Mouse (Mus musculus) kidney, embryonic 16.5 days (tissue): Measurements from ENCODE around the gene Atp13a5. TPM values are rescaled to one million over a fixed set of nuclear protein-coding genes. Genes with fewer than 3 reads are reported as not detected.

Experiments
- ATAC-seq: fragments of 200-750 bp; cut with Nextera tagmentation; 2 replicates; pipeline ENCODE4 v1.8.0; 2017; ENCODE audit warnings: moderate TSS enrichment; ENCODE audit not compliant: low FRiP score, low TSS enrichment
- H3K27ac ChIP-seq: fragments of 300-500 bp; sonication (generic); 2 replicates; pipeline ENCODE4 v1.5.1; 2014; ENCODE audit warnings: low read length
- H3K27me3 ChIP-seq: fragments of 300-500 bp; sonication (generic); 2 replicates; pipeline ENCODE4 v1.6.1; 2014; ENCODE audit warnings: low read length, control low read depth, mixed read lengths; ENCODE audit not compliant: insufficient read depth
- H3K36me3 ChIP-seq: fragments of 300-500 bp; sonication (generic); 2 replicates; pipeline ENCODE4 v1.6.1; 2014; ENCODE audit warnings: low read length, control low read depth, mixed read lengths; ENCODE audit not compliant: insufficient read depth
- H3K4me1 ChIP-seq: fragments of 300-500 bp; sonication (generic); 2 replicates; pipeline ENCODE4 v1.6.1; 2014; ENCODE audit warnings: low read length, control low read depth, mixed read lengths; ENCODE audit not compliant: insufficient read depth
- H3K4me2 ChIP-seq: fragments of 300-500 bp; sonication (generic); replicated peaks from 2 replicates; pipeline ENCODE4 v1.6.1; 2014; ENCODE audit warnings: low read depth, low read length
- H3K4me3 ChIP-seq: fragments of 300-500 bp; sonication (generic); 2 replicates; pipeline ENCODE4 v1.5.1; 2014; ENCODE audit warnings: mild to moderate bottlenecking, low read length
- H3K9ac ChIP-seq: fragments of 300-500 bp; sonication (generic); replicated peaks from 2 replicates; pipeline ENCODE4 v1.6.1; 2014; ENCODE audit warnings: low read length
- H3K9me3 ChIP-seq: fragments of 300-500 bp; sonication (generic); 2 replicates; pipeline ENCODE4 v1.6.1; 2016; ENCODE audit warnings: low read length, control low read depth
- WGBS: fragments of 180-500 bp; shearing (Covaris S2); extraction: QIAGEN DNeasy Blood & Tissue Kit; methylation state at CpG from one replicate; pipeline ENCODE4 v1.1.7; 2014; 5-methylcytosine and 5-hydroxymethylcytosine counted together
- polyA plus RNA-seq: library from polyadenylated mRNA; unstranded; fragments of >200 nt; fragmentation: Nextera tagmentation; extraction: Ambion mirVana; gene quantifications from 2 replicates; pipeline ENCODE4 v1.2.1, GENCODE M21; 2015

The Atp13a5 gene
- polyA plus RNA-seq = 0.04 TPM in 1 of 2 replicates, not detected in the other

GRCm38 (mm10) chr16:29378458-29378857 lies at the start of gene Atp13a5:
Atp13a5 (minus strand) TSS chr16:29378732.
- H3K4me3 ChIP-seq = no peak within 1 kb of the TSS
- no peak within 1 kb of the TSS for H3K27ac ChIP-seq
- no peak within 1 kb of the TSS for H3K4me2 ChIP-seq
- H3K4me1 ChIP-seq = no peaks in the 10 kb centered on the region
- no peak within 1 kb of the TSS for H3K9ac ChIP-seq
- ATAC-seq = no peak
- no peaks in the 10 kb centered on the region for H3K27me3 ChIP-seq
- no peaks in the 10 kb centered on the region for H3K9me3 ChIP-seq
- H3K36me3 ChIP-seq = no peaks in the 10 kb centered on the region
- 50% methylated on average over 4 of the region's 4 CpGs for WGBS

- no peak for ATAC-seq
- H3K27me3 ChIP-seq = no peaks in the 10 kb centered on the region
- WGBS = 82% methylated on average over 6 of the region's 6 CpGs
- no peaks in the 10 kb centered on the region for H3K4me1 ChIP-seq
- no peaks in the 10 kb centered on the region for H3K36me3 ChIP-seq
- no peak overlapping the region for H3K4me2 ChIP-seq
- H3K4me3 ChIP-seq = no peak overlapping the region
- no peak overlapping the region for H3K27ac ChIP-seq
- H3K9ac ChIP-seq = no peak overlapping the region
- no peaks in the 10 kb centered on the region for H3K9me3 ChIP-seq
Observed at GRCm38 (mm10) chr16:29414822-29415221, 36.3 kb upstream of the Atp13a5 start.

DNA sequence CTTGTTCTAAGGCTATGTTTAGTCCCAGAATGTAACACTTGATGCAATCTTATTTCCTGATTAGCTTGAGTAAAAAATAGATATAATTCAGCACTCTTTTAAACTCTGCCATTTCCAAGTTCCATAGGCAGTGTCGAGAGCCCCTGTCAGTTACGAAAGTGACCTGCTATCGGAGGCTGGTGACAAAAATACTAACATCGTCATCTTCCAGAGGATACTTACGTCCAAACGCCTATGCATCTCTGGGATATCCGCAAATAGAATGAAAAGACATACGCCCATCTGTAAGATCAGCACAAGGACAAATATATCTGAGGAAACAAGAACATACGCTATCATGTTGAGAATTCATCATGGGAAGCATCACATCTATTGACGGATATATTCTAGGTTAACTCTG lies 28.8 kb upstream of the Atp13a5 start:
- Histone ChIP-seq H3K4me2 (no peak overlapping the region), H3K27ac (no peak overlapping the region), H3K4me3 (no peak overlapping the region), H3K9ac (no peak overlapping the region), H3K36me3 (no peaks in the 10 kb centered on the region), H3K4me1 (no peaks in the 10 kb centered on the region), H3K9me3 (no peaks in the 10 kb centered on the region), H3K27me3 (no peaks in the 10 kb centered on the region)
- ATAC-seq = no peak
- WGBS = 94% methylated on average over 10 of the region's 10 CpGs

- Histone ChIP-seq H3K9ac (no peak overlapping the region), H3K27ac (no peak overlapping the region), H3K27me3 (no peaks in the 10 kb centered on the region), H3K4me3 (no peak overlapping the region), H3K9me3 (no peaks in the 10 kb centered on the region), H3K36me3 (no peaks in the 10 kb centered on the region), H3K4me1 (no peaks in the 10 kb centered on the region), H3K4me2 (no peak overlapping the region)
- 88% methylated on average over 2 of the region's 2 CpGs for WGBS
- no peak for ATAC-seq
Observed at GRCm38 (mm10) chr16:29399079-29399478, 20.5 kb upstream of the Atp13a5 start.

- Histone ChIP-seq H3K4me3 (no peak overlapping the region), H3K9ac (no peak overlapping the region), H3K36me3 (no peaks in the 10 kb centered on the region), H3K4me1 (no peaks in the 10 kb centered on the region), H3K4me2 (no peak overlapping the region), H3K27me3 (no peaks in the 10 kb centered on the region), H3K27ac (no peak overlapping the region), H3K9me3 (no peaks in the 10 kb centered on the region)
- 90% methylated on average over 4 of the region's 4 CpGs for WGBS
- ATAC-seq = no peak
Observed at GRCm38 (mm10) chr16:29384781-29385180, 6.2 kb upstream of the Atp13a5 start.

DNA sequence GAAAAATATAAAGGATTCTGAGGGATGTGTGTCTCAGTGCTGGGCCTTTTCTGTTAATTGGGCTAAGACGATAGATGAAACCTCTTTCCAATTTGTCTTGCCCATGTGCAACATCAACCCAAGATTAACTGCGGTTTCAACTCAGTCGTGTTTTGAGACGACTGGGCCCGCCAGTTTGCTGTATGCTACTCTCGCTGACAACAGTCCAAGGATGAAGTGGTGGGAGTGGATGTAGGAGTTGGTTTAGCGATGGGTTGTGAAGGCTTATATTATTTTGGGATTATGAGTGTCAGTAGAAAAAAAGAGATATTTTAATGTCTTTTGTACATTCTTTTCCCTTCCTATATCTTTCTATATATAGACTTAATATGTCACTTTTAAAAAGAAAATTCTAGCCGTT lies 3.9 kb downstream of the Atp13a5 start:
- Histone ChIP-seq H3K9me3 (no peaks in the 10 kb centered on the region), H3K4me2 (no peak overlapping the region), H3K9ac (no peak overlapping the region), H3K4me3 (no peak overlapping the region), H3K27me3 (no peaks in the 10 kb centered on the region), H3K4me1 (no peaks in the 10 kb centered on the region), H3K27ac (no peak overlapping the region), H3K36me3 (no peaks in the 10 kb centered on the region)
- WGBS = 75% methylated on average over 8 of the region's 8 CpGs
- ATAC-seq = no peak

DNA sequence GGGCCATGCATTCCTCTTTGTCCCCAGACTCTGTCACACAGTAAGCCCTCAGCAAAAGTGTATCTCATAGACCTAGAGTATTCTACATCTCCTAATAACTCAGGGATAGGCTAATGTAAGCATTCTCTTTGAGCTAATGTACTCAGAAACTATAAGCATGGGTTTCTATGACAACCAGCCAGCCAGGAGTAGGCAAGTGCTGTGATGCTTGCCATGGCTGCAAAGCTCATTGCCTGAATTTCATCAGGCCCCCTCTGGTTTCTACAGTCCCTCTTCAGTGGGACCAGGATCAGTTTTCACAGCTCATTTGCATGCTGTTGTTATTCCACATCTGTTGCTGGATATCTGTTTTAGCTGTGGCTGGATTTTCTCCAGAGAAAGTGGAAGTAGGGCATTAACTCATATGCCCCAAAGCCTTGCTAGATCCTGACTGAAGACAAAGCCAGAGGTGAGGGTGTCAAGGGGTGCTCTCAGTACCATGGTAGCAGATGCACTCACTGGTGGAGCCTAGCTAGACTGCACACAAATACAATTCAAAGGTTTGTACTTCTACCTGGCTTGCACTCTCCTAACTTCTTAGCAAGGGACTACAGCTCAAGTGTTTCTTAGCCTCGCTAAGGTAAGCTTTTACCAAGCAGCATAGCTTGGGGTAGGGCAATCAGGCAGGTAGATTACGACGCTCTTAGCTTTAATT lies 47.0 kb downstream of the Atp13a5 start:
- H3K9me3 ChIP-seq = no peaks in the 10 kb centered on the region
- no peak overlapping the region for H3K27ac ChIP-seq
- H3K27me3 ChIP-seq = no peaks in the 10 kb centered on the region
- peak; percentile 39; the same call in 1 of the 2 replicates for ATAC-seq
- H3K9ac ChIP-seq = no peak overlapping the region
- no peak overlapping the region for H3K4me2 ChIP-seq
- H3K4me1 ChIP-seq = peaks cover 3% of the 10 kb centered on the region; the same call in 1 of the 2 replicates
- 88% methylated on average over 3 of the region's 3 CpGs for WGBS
- no peak overlapping the region for H3K4me3 ChIP-seq
- no peaks in the 10 kb centered on the region for H3K36me3 ChIP-seq

GRCm38 (mm10) chr16:29330948-29331347 lies 47.6 kb downstream of the Atp13a5 start:
- H3K27me3 ChIP-seq = no peaks in the 10 kb centered on the region
- peaks cover 3% of the 10 kb centered on the region; the same call in 1 of the 2 replicates for H3K4me1 ChIP-seq
- no peak overlapping the region for H3K27ac ChIP-seq
- WGBS = 60% methylated on average over 5 of the region's 5 CpGs
- no peak overlapping the region for H3K4me2 ChIP-seq
- peak; percentile 23; the same call in 1 of the 2 replicates for ATAC-seq
- no peak overlapping the region for H3K9ac ChIP-seq
- no peak overlapping the region for H3K4me3 ChIP-seq
- H3K9me3 ChIP-seq = no peaks in the 10 kb centered on the region
- no peaks in the 10 kb centered on the region for H3K36me3 ChIP-seq

GRCm38 (mm10) chr16:29329213-29329612 lies 49.3 kb downstream of the Atp13a5 start:
- ATAC-seq = no peak
- Histone ChIP-seq H3K9ac (no peak overlapping the region), H3K4me2 (no peak overlapping the region), H3K9me3 (no peaks in the 10 kb centered on the region), H3K36me3 (no peaks in the 10 kb centered on the region), H3K27me3 (no peaks in the 10 kb centered on the region), H3K27ac (no peak overlapping the region), H3K4me1 (peaks cover 3% of the 10 kb centered on the region; the same call in 1 of the 2 replicates), H3K4me3 (no peak overlapping the region)
- WGBS = 79% methylated on average over 2 of the region's 2 CpGs

GRCm38 (mm10) chr16:29327910-29328309 lies 50.6 kb downstream of the Atp13a5 start:
- Histone ChIP-seq H3K9me3 (no peaks in the 10 kb centered on the region), H3K9ac (no peak overlapping the region), H3K27ac (no peak overlapping the region), H3K4me1 (peaks cover 3% of the 10 kb centered on the region; the same call in 1 of the 2 replicates), H3K36me3 (no peaks in the 10 kb centered on the region), H3K27me3 (no peaks in the 10 kb centered on the region), H3K4me3 (no peak overlapping the region), H3K4me2 (no peak overlapping the region)
- 16% methylated on average over 3 of the region's 3 CpGs for WGBS
- ATAC-seq = peak; percentile 65; the same call in 1 of the 2 replicates
